Mouse (Mus musculus): ENCODE results near the gene Camk1d. TPM values are rescaled to one million over a fixed set of nuclear protein-coding genes. Genes with fewer than 3 reads are reported as not detected.
"Not testable (repeated sequence)": the region's sequence is repeated elsewhere in the genome, so short reads cannot be mapped to it uniquely, and the experiment has no call there.

The Camk1d gene
- total RNA-seq, 1 experiment from 2014 or later = 7.4 TPM

- DNase-seq = no peak
These were observed 102.7 kb downstream of the Camk1d start for GRCm38 (mm10) chr2:5611601-5612000.

- DNase-seq = peak; percentile 15
These were observed 103.8 kb downstream of the Camk1d start for GRCm38 (mm10) chr2:5610521-5610920.

GRCm38 (mm10) chr2:5607920-5608841 is 106.1 kb downstream of the Camk1d start:
- DNase-seq = no peak

GRCm38 (mm10) chr2:5605849-5606248 is 108.5 kb downstream of the Camk1d start:
- DNase-seq = no peak

- no peak for DNase-seq
These were observed 112.3 kb downstream of the Camk1d start for GRCm38 (mm10) chr2:5602044-5602443.

GRCm38 (mm10) chr2:5601243-5601642 is 113.1 kb downstream of the Camk1d start:
- DNase-seq = not testable (repeated sequence)

- DNase-seq = no peak
These were observed 113.9 kb downstream of the Camk1d start for GRCm38 (mm10) chr2:5600183-5600962.

- no peak for DNase-seq
These were observed 114.6 kb downstream of the Camk1d start for GRCm38 (mm10) chr2:5599713-5600112.

GRCm38 (mm10) chr2:5598533-5598932 is 115.8 kb downstream of the Camk1d start:
- DNase-seq = no peak

GRCm38 (mm10) chr2:5596882-5597281 is 117.4 kb downstream of the Camk1d start:
- no peak for DNase-seq

GRCm38 (mm10) chr2:5595356-5596191 is 118.7 kb downstream of the Camk1d start:
- DNase-seq = peak; percentile 9

GRCm38 (mm10) chr2:5592461-5593136 is 121.7 kb downstream of the Camk1d start:
- DNase-seq = no peak

GRCm38 (mm10) chr2:5590074-5590473 is 124.2 kb downstream of the Camk1d start:
- DNase-seq = no peak

- DNase-seq = no peak
These were observed 125.2 kb downstream of the Camk1d start for GRCm38 (mm10) chr2:5589163-5589562.

GRCm38 (mm10) chr2:5588329-5588982 is 125.9 kb downstream of the Camk1d start:
- DNase-seq = no peak

- DNase-seq = no peak
These were observed 129.8 kb downstream of the Camk1d start for GRCm38 (mm10) chr2:5584318-5585027.

- no peak for DNase-seq
These were observed 134.9 kb downstream of the Camk1d start for GRCm38 (mm10) chr2:5579391-5579790.

GRCm38 (mm10) chr2:5577399-5578129 is 136.8 kb downstream of the Camk1d start:
- peak; percentile 20 for DNase-seq

GRCm38 (mm10) chr2:5572314-5573006 is 141.9 kb downstream of the Camk1d start:
- no peak for DNase-seq

Data from adrenal gland, postnatal 14 days (tissue).